Mouse (Mus musculus): ENCODE data around the gene Tubb2b. TPM values are rescaled to one million over a fixed set of nuclear protein-coding genes. Genes with fewer than 3 reads are reported as not detected.

The Tubb2b gene
- polyA plus RNA-seq (2015; fragmentation: Nextera tagmentation; extraction: Ambion mirVana) = 36.0 and 42.3 TPM in 2 replicates

GRCm38 (mm10) chr13:34130226-34130731 lies at the start of gene Tubb2b:
Tubb2b (minus strand) TSS chr13:34130466.
- peaks cover 41% of the 10 kb centered on the region for H3K4me1 ChIP-seq (replicated peaks)
- H3K27me3 ChIP-seq = peaks cover 3% of the 10 kb centered on the region; the same call in 1 of the 2 replicates
- H3K27ac ChIP-seq = peak within 1 kb of the TSS; percentile 88
- peak within 1 kb of the TSS; percentile 75 for H3K4me2 ChIP-seq
- H3K9ac ChIP-seq = peak within 1 kb of the TSS; percentile 66
- WGBS = 0% methylated on average over 26 of the region's 26 CpGs
- no peaks in the 10 kb centered on the region for H3K9me3 ChIP-seq (replicated peaks)
- H3K36me3 ChIP-seq = peaks cover 4% of the 10 kb centered on the region; the same call in 1 of the 2 replicates
- ATAC-seq (replicated peaks; ENCODE audit: insufficient number of reproducible peaks, insufficient read depth, low FRiP score, low read depth) = peak; percentile 91
- peak within 1 kb of the TSS; percentile 72 for H3K4me3 ChIP-seq

GRCm38 (mm10) chr13:34174025-34174424 lies 43.8 kb upstream of the Tubb2b start:
- Histone ChIP-seq H3K9ac (no peak overlapping the region), H3K27me3 (no peaks in the 10 kb centered on the region), H3K4me3 (no peak overlapping the region), H3K9me3 (replicated peaks) (no peaks in the 10 kb centered on the region), H3K4me1 (replicated peaks) (no peaks in the 10 kb centered on the region), H3K36me3 (no peaks in the 10 kb centered on the region), H3K27ac (no peak overlapping the region), H3K4me2 (no peak overlapping the region)
- ATAC-seq (replicated peaks; ENCODE audit: insufficient number of reproducible peaks, insufficient read depth, low FRiP score, low read depth) = no peak
- WGBS = 93% methylated on average over 6 of the region's 6 CpGs

- WGBS = 34% methylated on average over 12 of the region's 12 CpGs
- Histone ChIP-seq H3K27me3 (no peaks in the 10 kb centered on the region), H3K4me1 (replicated peaks) (peaks cover 17% of the 10 kb centered on the region), H3K36me3 (peaks cover 5% of the 10 kb centered on the region), H3K9me3 (replicated peaks) (no peaks in the 10 kb centered on the region), H3K9ac (peak overlapping the region; percentile 68), H3K4me3 (peak overlapping the region; percentile 82), H3K4me2 (peak overlapping the region; percentile 76), H3K27ac (peak overlapping the region; percentile 95)
- ATAC-seq (replicated peaks; ENCODE audit: insufficient number of reproducible peaks, insufficient read depth, low FRiP score, low read depth) = peak; percentile 64; the same call in 1 of the 2 replicates
Measured at GRCm38 (mm10) chr13:34163304-34163975, 33.2 kb upstream of the Tubb2b start.

GRCm38 (mm10) chr13:34162491-34163303 lies 32.4 kb upstream of the Tubb2b start, which contains the start of gene Psmg4:
Psmg4 (plus strand) TSS chr13:34162964.
- H3K27ac ChIP-seq = peak within 1 kb of the TSS; percentile 95
- H3K27me3 ChIP-seq = no peaks in the 10 kb centered on the region
- H3K4me2 ChIP-seq = peak within 1 kb of the TSS; percentile 76
- WGBS = 3% methylated on average over 44 of the region's 44 CpGs
- peak within 1 kb of the TSS; percentile 82 for H3K4me3 ChIP-seq
- peaks cover 17% of the 10 kb centered on the region for H3K4me1 ChIP-seq (replicated peaks)
- peaks cover 5% of the 10 kb centered on the region for H3K36me3 ChIP-seq
- no peaks in the 10 kb centered on the region for H3K9me3 ChIP-seq (replicated peaks)
- peak; percentile 94 for ATAC-seq (replicated peaks; ENCODE audit: insufficient number of reproducible peaks, insufficient read depth, low FRiP score, low read depth)
- peak within 1 kb of the TSS; percentile 68 for H3K9ac ChIP-seq

- Histone ChIP-seq H3K36me3 (no peaks in the 10 kb centered on the region), H3K27ac (no peak overlapping the region), H3K4me1 (replicated peaks) (peaks cover 33% of the 10 kb centered on the region), H3K4me2 (no peak overlapping the region), H3K27me3 (no peaks in the 10 kb centered on the region), H3K4me3 (no peak overlapping the region), H3K9me3 (replicated peaks) (no peaks in the 10 kb centered on the region), H3K9ac (no peak overlapping the region)
- WGBS = 83% methylated on average over 1 of the region's 1 CpGs
- no peak for ATAC-seq (replicated peaks; ENCODE audit: insufficient number of reproducible peaks, insufficient read depth, low FRiP score, low read depth)
Measured at GRCm38 (mm10) chr13:34159926-34160325, 29.7 kb upstream of the Tubb2b start.

GRCm38 (mm10) chr13:34157596-34158157 lies 27.4 kb upstream of the Tubb2b start:
- H3K4me3 ChIP-seq = no peak overlapping the region
- no peak for ATAC-seq (replicated peaks; ENCODE audit: insufficient number of reproducible peaks, insufficient read depth, low FRiP score, low read depth)
- H3K27ac ChIP-seq = peak overlapping the region; percentile 90
- H3K27me3 ChIP-seq = no peaks in the 10 kb centered on the region
- no peak overlapping the region for H3K4me2 ChIP-seq
- H3K9ac ChIP-seq = no peak overlapping the region
- H3K36me3 ChIP-seq = no peaks in the 10 kb centered on the region
- no peaks in the 10 kb centered on the region for H3K9me3 ChIP-seq (replicated peaks)
- H3K4me1 ChIP-seq (replicated peaks) = peaks cover 38% of the 10 kb centered on the region
- 89% methylated on average over 3 of the region's 3 CpGs for WGBS

GRCm38 (mm10) chr13:34156840-34157185 lies 26.5 kb upstream of the Tubb2b start:
- Histone ChIP-seq H3K4me1 (replicated peaks) (peaks cover 30% of the 10 kb centered on the region), H3K27me3 (no peaks in the 10 kb centered on the region), H3K4me2 (peak overlapping the region; percentile 34), H3K9me3 (replicated peaks) (no peaks in the 10 kb centered on the region), H3K27ac (peak overlapping the region; percentile 90), H3K9ac (no peak overlapping the region), H3K4me3 (no peak overlapping the region), H3K36me3 (no peaks in the 10 kb centered on the region)
- 0 out of 2 replicates have a peak, but pooled peaks have one; percentile 13 for ATAC-seq (replicated peaks; ENCODE audit: insufficient number of reproducible peaks, insufficient read depth, low FRiP score, low read depth)
- 42% methylated on average over 2 of the region's 2 CpGs for WGBS

GRCm38 (mm10) chr13:34156133-34156839 lies 26.0 kb upstream of the Tubb2b start:
- H3K9me3 ChIP-seq (replicated peaks) = no peaks in the 10 kb centered on the region
- H3K9ac ChIP-seq = no peak overlapping the region
- H3K4me1 ChIP-seq (replicated peaks) = peaks cover 30% of the 10 kb centered on the region
- peak overlapping the region; percentile 90 for H3K27ac ChIP-seq
- H3K4me3 ChIP-seq = no peak overlapping the region
- peak; percentile 79 for ATAC-seq (replicated peaks; ENCODE audit: insufficient number of reproducible peaks, insufficient read depth, low FRiP score, low read depth)
- H3K36me3 ChIP-seq = no peaks in the 10 kb centered on the region
- H3K4me2 ChIP-seq = peak overlapping the region; percentile 34
- 32% methylated on average over 8 of the region's 8 CpGs for WGBS
- H3K27me3 ChIP-seq = no peaks in the 10 kb centered on the region

- WGBS = 34% methylated on average over 3 of the region's 3 CpGs
- ATAC-seq (replicated peaks; ENCODE audit: insufficient number of reproducible peaks, insufficient read depth, low FRiP score, low read depth) = no peak
- no peaks in the 10 kb centered on the region for H3K27me3 ChIP-seq
- peaks cover 38% of the 10 kb centered on the region for H3K4me1 ChIP-seq (replicated peaks)
- peak overlapping the region; percentile 49 for H3K4me2 ChIP-seq
- H3K36me3 ChIP-seq = no peaks in the 10 kb centered on the region
- H3K4me3 ChIP-seq = peak overlapping the region; percentile 30
- no peak overlapping the region for H3K9ac ChIP-seq
- H3K27ac ChIP-seq = peak overlapping the region; percentile 90
- H3K9me3 ChIP-seq (replicated peaks) = no peaks in the 10 kb centered on the region
Measured at GRCm38 (mm10) chr13:34154931-34155272, 24.6 kb upstream of the Tubb2b start.

- Histone ChIP-seq H3K4me3 (peak overlapping the region; percentile 30), H3K27me3 (no peaks in the 10 kb centered on the region), H3K36me3 (no peaks in the 10 kb centered on the region), H3K27ac (peak overlapping the region; percentile 62), H3K4me2 (peak overlapping the region; percentile 49), H3K9ac (no peak overlapping the region), H3K4me1 (replicated peaks) (peaks cover 43% of the 10 kb centered on the region), H3K9me3 (replicated peaks) (no peaks in the 10 kb centered on the region)
- ATAC-seq (replicated peaks; ENCODE audit: insufficient number of reproducible peaks, insufficient read depth, low FRiP score, low read depth) = 0 out of 2 replicates have a peak, but pooled peaks have one; percentile 22
- WGBS = 43% methylated on average over 13 of the region's 13 CpGs
Measured at GRCm38 (mm10) chr13:34154217-34154930, 24.1 kb upstream of the Tubb2b start.

Measured in heart, embryonic 15.5 days (tissue).